Mouse (Mus musculus): ENCODE measurements at regions not wholly inside any gene's neighbourhood (a gene's known extent, or its start where the extent isn't known, plus 50 kb on each side); places are given as distances from the start of the nearest gene placed in this dataset.

GRCm38 (mm10) chr6:100365791-100366190, 78.5 kb upstream of the Rybp start:
- no peak for ATAC-seq
- WGBS: 53% methylated on average over 4 of the region's 4 CpGs

GRCm38 (mm10) chr6:100363683-100364082, 76.4 kb upstream of the Rybp start:
- ATAC-seq: no peak
- 67% methylated on average over 5 of the region's 5 CpGs for WGBS

More at GRCm38 (mm10) chr6:100365791-100366190, 78.5 kb upstream of the Rybp start:
- Histone ChIP-seq H3K9me3 (ENCODE audit: control insufficient read depth) (no peaks in the 10 kb centered on the region), H3K4me3 (ENCODE audit: low read depth, low read length) (no peak overlapping the region), H3K9ac (ENCODE audit: low read depth, low read length) (no peak overlapping the region), H3K36me3 (ENCODE audit: control insufficient read depth, insufficient read depth) (no peaks in the 10 kb centered on the region), H3K27ac (ENCODE audit: low read depth, low read length) (no peak overlapping the region), H3K27me3 (replicated peaks; ENCODE audit: control insufficient read depth, insufficient read depth, low read length) (no peaks in the 10 kb centered on the region), H3K4me1 (replicated peaks; ENCODE audit: control insufficient read depth, insufficient read depth, low read length) (no peaks in the 10 kb centered on the region), H3K4me2 (replicated peaks; ENCODE audit: low read depth) (no peak overlapping the region)
- TF ChIP-seq CTCF (IDR thresholded peaks at IDR 0.05; ENCODE audit: low read depth): no peak

GRCm38 (mm10) chr6:100356617-100357399, 69.5 kb upstream of the Rybp start:
- Histone ChIP-seq H3K4me2 (replicated peaks; ENCODE audit: low read depth) (no peak overlapping the region; the same call in 1 of the 2 replicates), H3K4me3 (ENCODE audit: low read depth, low read length) (no peak overlapping the region), H3K36me3 (ENCODE audit: control insufficient read depth, insufficient read depth) (no peaks in the 10 kb centered on the region), H3K4me1 (replicated peaks; ENCODE audit: control insufficient read depth, insufficient read depth, low read length) (no peaks in the 10 kb centered on the region), H3K9me3 (ENCODE audit: control insufficient read depth) (no peaks in the 10 kb centered on the region), H3K9ac (ENCODE audit: low read depth, low read length) (no peak overlapping the region), H3K27ac (ENCODE audit: low read depth, low read length) (no peak overlapping the region), H3K27me3 (replicated peaks; ENCODE audit: control insufficient read depth, insufficient read depth, low read length) (no peaks in the 10 kb centered on the region)
- 51% methylated on average over 11 of the region's 11 CpGs for WGBS
- peak; percentile 47; the same call in 1 of the 2 replicates for ATAC-seq
- no peak for TF ChIP-seq CTCF (IDR thresholded peaks at IDR 0.05; ENCODE audit: low read depth)

More at GRCm38 (mm10) chr6:100363683-100364082, 76.4 kb upstream of the Rybp start:
- Histone ChIP-seq H3K9ac (ENCODE audit: low read depth, low read length) (no peak overlapping the region), H3K9me3 (ENCODE audit: control insufficient read depth) (no peaks in the 10 kb centered on the region), H3K4me2 (replicated peaks; ENCODE audit: low read depth) (no peak overlapping the region), H3K36me3 (ENCODE audit: control insufficient read depth, insufficient read depth) (no peaks in the 10 kb centered on the region), H3K4me3 (ENCODE audit: low read depth, low read length) (no peak overlapping the region), H3K27ac (ENCODE audit: low read depth, low read length) (no peak overlapping the region), H3K27me3 (replicated peaks; ENCODE audit: control insufficient read depth, insufficient read depth, low read length) (no peaks in the 10 kb centered on the region), H3K4me1 (replicated peaks; ENCODE audit: control insufficient read depth, insufficient read depth, low read length) (no peaks in the 10 kb centered on the region)
- TF ChIP-seq CTCF (IDR thresholded peaks at IDR 0.05; ENCODE audit: low read depth): no peak

- H3K9ac ChIP-seq (ENCODE audit: low read depth, low read length): no peak overlapping the region
- TF ChIP-seq CTCF (IDR thresholded peaks at IDR 0.05; ENCODE audit: low read depth): no peak
- no peak overlapping the region for H3K27ac ChIP-seq (ENCODE audit: low read depth, low read length)
- H3K9me3 ChIP-seq (ENCODE audit: control insufficient read depth): no peaks in the 10 kb centered on the region
- H3K4me1 ChIP-seq (replicated peaks; ENCODE audit: control insufficient read depth, insufficient read depth, low read length): no peaks in the 10 kb centered on the region
- H3K4me2 ChIP-seq (replicated peaks; ENCODE audit: low read depth): no peak overlapping the region
- ATAC-seq: peak; percentile 47
- H3K36me3 ChIP-seq (ENCODE audit: control insufficient read depth, insufficient read depth): no peaks in the 10 kb centered on the region
- 36% methylated on average over 9 of the region's 9 CpGs for WGBS
- H3K4me3 ChIP-seq (ENCODE audit: low read depth, low read length): no peak overlapping the region
- no peaks in the 10 kb centered on the region for H3K27me3 ChIP-seq (replicated peaks; ENCODE audit: control insufficient read depth, insufficient read depth, low read length)
Observed at GRCm38 (mm10) chr6:100355858-100356257, 68.6 kb upstream of the Rybp start.

GRCm38 (mm10) chr6:100347481-100347880, 60.2 kb upstream of the Rybp start:
- H3K4me3 ChIP-seq (ENCODE audit: low read depth, low read length): no peak overlapping the region
- no peak overlapping the region for H3K4me2 ChIP-seq (replicated peaks; ENCODE audit: low read depth)
- TF ChIP-seq CTCF (IDR thresholded peaks at IDR 0.05; ENCODE audit: low read depth): no peak
- H3K9ac ChIP-seq (ENCODE audit: low read depth, low read length): no peak overlapping the region
- H3K27me3 ChIP-seq (replicated peaks; ENCODE audit: control insufficient read depth, insufficient read depth, low read length): no peaks in the 10 kb centered on the region; the same call in 1 of the 2 replicates
- no peak overlapping the region for H3K27ac ChIP-seq (ENCODE audit: low read depth, low read length)
- H3K9me3 ChIP-seq (ENCODE audit: control insufficient read depth): no peaks in the 10 kb centered on the region
- H3K36me3 ChIP-seq (ENCODE audit: control insufficient read depth, insufficient read depth): no peaks in the 10 kb centered on the region
- ATAC-seq: no peak
- H3K4me1 ChIP-seq (replicated peaks; ENCODE audit: control insufficient read depth, insufficient read depth, low read length): no peaks in the 10 kb centered on the region
- WGBS: 86% methylated on average over 7 of the region's 7 CpGs

- 85% methylated on average over 3 of the region's 3 CpGs for WGBS
- Histone ChIP-seq H3K27ac (ENCODE audit: low read depth, low read length) (no peak overlapping the region), H3K27me3 (replicated peaks; ENCODE audit: control insufficient read depth, insufficient read depth, low read length) (no peaks in the 10 kb centered on the region; the same call in 1 of the 2 replicates), H3K4me3 (ENCODE audit: low read depth, low read length) (no peak overlapping the region), H3K36me3 (ENCODE audit: control insufficient read depth, insufficient read depth) (no peaks in the 10 kb centered on the region), H3K4me1 (replicated peaks; ENCODE audit: control insufficient read depth, insufficient read depth, low read length) (no peaks in the 10 kb centered on the region), H3K9me3 (ENCODE audit: control insufficient read depth) (no peaks in the 10 kb centered on the region), H3K9ac (ENCODE audit: low read depth, low read length) (no peak overlapping the region), H3K4me2 (replicated peaks; ENCODE audit: low read depth) (no peak overlapping the region)
- ATAC-seq: no peak
- TF ChIP-seq CTCF (IDR thresholded peaks at IDR 0.05; ENCODE audit: low read depth): no peak
Observed at GRCm38 (mm10) chr6:100345073-100345472, 57.8 kb upstream of the Rybp start.
